Mouse (Mus musculus) stomach, postnatal 0 days (tissue): Measurements from ENCODE around the gene Nbas.

Experiments used
- CTCF ChIP-seq: IDR thresholded peaks from 2 replicates; pipeline ENCODE4 v1.5.1; 2016; ENCODE audit warnings: antibody characterized with exemption, low read depth, mild to moderate bottlenecking, moderate library complexity
- EP300 ChIP-seq: optimal IDR thresholded peaks from 2 replicates; pipeline ENCODE3; 2016; ENCODE audit warnings: antibody characterized with exemption

DNA sequence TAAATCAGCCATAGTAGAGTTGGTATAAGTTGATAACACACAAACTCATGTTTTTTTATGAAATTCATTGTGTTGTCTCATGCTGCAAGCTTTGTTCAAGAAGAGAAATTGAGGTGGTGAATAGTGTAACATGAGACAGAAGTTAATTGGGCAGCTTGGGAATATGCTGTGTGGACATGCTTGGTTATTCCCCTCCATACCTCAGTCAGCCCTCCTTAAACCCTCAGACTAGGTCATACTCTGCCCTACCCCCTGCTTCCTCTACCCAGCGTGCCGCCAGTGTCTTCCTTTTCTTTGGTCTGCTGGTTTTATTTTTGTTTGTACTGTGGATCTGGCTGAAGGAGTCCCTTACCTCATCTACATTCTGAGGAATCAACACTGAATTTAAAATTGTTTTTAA, 22.5 kb downstream of the Nbas start:
- TF ChIP-seq CTCF (no peak), EP300 (no peak)
